Mouse (Mus musculus): Measurements from ENCODE around the gene Nudt5. TPM values are rescaled to one million over a fixed set of nuclear protein-coding genes. Genes with fewer than 3 reads are reported as not detected.

Nudt5 gene
- polyA plus RNA-seq, 1 experiment from 2014 or later, result 56.3 TPM

- H3K36me3 ChIP-seq (ENCODE audit: poor library complexity, severe bottlenecking), result peaks cover 65% of the 10 kb centered on the region
- no peak overlapping the region for H3K9ac ChIP-seq
- WGBS, result 12% methylated on average over 1 of the region's 1 CpGs
- no peak overlapping the region for H3K4me3 ChIP-seq
- ATAC-seq, result no peak
- H3K4me1 ChIP-seq, result no peaks in the 10 kb centered on the region
- H3K9me3 ChIP-seq (replicated peaks), result no peaks in the 10 kb centered on the region
- no peaks in the 10 kb centered on the region for H3K27me3 ChIP-seq
- H3K27ac ChIP-seq, result no peak overlapping the region
- H3K4me2 ChIP-seq, result no peak overlapping the region
Measured at GRCm38 (mm10) chr2:5824213-5824612, 20.6 kb upstream of the Nudt5 start.

GRCm38 (mm10) chr2:5824685-5825084, 20.1 kb upstream of the Nudt5 start:
- Histone ChIP-seq H3K9ac (no peak overlapping the region), H3K4me3 (no peak overlapping the region), H3K27ac (no peak overlapping the region), H3K36me3 (ENCODE audit: poor library complexity, severe bottlenecking) (peaks cover 61% of the 10 kb centered on the region), H3K4me2 (no peak overlapping the region), H3K27me3 (no peaks in the 10 kb centered on the region), H3K9me3 (replicated peaks) (no peaks in the 10 kb centered on the region), H3K4me1 (no peaks in the 10 kb centered on the region)
- WGBS, result 87% methylated on average over 5 of the region's 5 CpGs
- ATAC-seq, result no peak

- H3K27ac ChIP-seq, result no peak overlapping the region
- H3K9me3 ChIP-seq (replicated peaks), result no peaks in the 10 kb centered on the region
- no peak overlapping the region for H3K9ac ChIP-seq
- no peak overlapping the region for H3K4me2 ChIP-seq
- H3K4me3 ChIP-seq, result no peak overlapping the region
- peaks cover 58% of the 10 kb centered on the region for H3K36me3 ChIP-seq (ENCODE audit: poor library complexity, severe bottlenecking)
- no peak for ATAC-seq
- H3K27me3 ChIP-seq, result no peaks in the 10 kb centered on the region
- no peaks in the 10 kb centered on the region for H3K4me1 ChIP-seq
- 96% methylated on average over 5 of the region's 5 CpGs for WGBS
Measured at GRCm38 (mm10) chr2:5825265-5825913, 19.4 kb upstream of the Nudt5 start.

GRCm38 (mm10) chr2:5840815-5841214, 4.0 kb upstream of the Nudt5 start:
- H3K9ac ChIP-seq, result no peak overlapping the region
- H3K36me3 ChIP-seq (ENCODE audit: poor library complexity, severe bottlenecking), result peaks cover 54% of the 10 kb centered on the region
- no peak overlapping the region for H3K4me2 ChIP-seq
- no peaks in the 10 kb centered on the region for H3K27me3 ChIP-seq
- no peak overlapping the region for H3K4me3 ChIP-seq
- no peaks in the 10 kb centered on the region for H3K9me3 ChIP-seq (replicated peaks)
- H3K4me1 ChIP-seq, result peaks cover 9% of the 10 kb centered on the region
- ATAC-seq, result no peak
- WGBS, result 97% methylated on average over 11 of the region's 11 CpGs
- no peak overlapping the region for H3K27ac ChIP-seq

- Histone ChIP-seq H3K36me3 (ENCODE audit: poor library complexity, severe bottlenecking) (peaks cover 36% of the 10 kb centered on the region), H3K9ac (peak overlapping the region; percentile 74), H3K27ac (peak overlapping the region; percentile 90), H3K4me1 (peaks cover 23% of the 10 kb centered on the region), H3K27me3 (no peaks in the 10 kb centered on the region), H3K9me3 (replicated peaks) (no peaks in the 10 kb centered on the region), H3K4me3 (peak overlapping the region; percentile 80), H3K4me2 (peak overlapping the region; percentile 64)
- peak; percentile 5; the same call in 1 of the 2 replicates for ATAC-seq
- WGBS, result 4% methylated on average over 23 of the region's 23 CpGs
Measured at GRCm38 (mm10) chr2:5844181-5844872, 492 bp upstream of the Nudt5 start.

GRCm38 (mm10) chr2:5845826-5846225, 1.0 kb downstream of the Nudt5 start:
- H3K36me3 ChIP-seq (ENCODE audit: poor library complexity, severe bottlenecking), result peaks cover 21% of the 10 kb centered on the region
- H3K9me3 ChIP-seq (replicated peaks), result no peaks in the 10 kb centered on the region
- H3K4me3 ChIP-seq, result peak overlapping the region; percentile 80
- peak overlapping the region; percentile 64 for H3K4me2 ChIP-seq
- H3K4me1 ChIP-seq, result peaks cover 23% of the 10 kb centered on the region
- 43% methylated on average over 4 of the region's 4 CpGs for WGBS
- peak overlapping the region; percentile 74 for H3K9ac ChIP-seq
- H3K27ac ChIP-seq, result no peak overlapping the region
- ATAC-seq, result no peak
- H3K27me3 ChIP-seq, result no peaks in the 10 kb centered on the region

- no peak overlapping the region for H3K4me3 ChIP-seq
- ATAC-seq, result no peak
- no peak overlapping the region for H3K4me2 ChIP-seq
- peaks cover 25% of the 10 kb centered on the region for H3K36me3 ChIP-seq (ENCODE audit: poor library complexity, severe bottlenecking)
- H3K4me1 ChIP-seq, result peaks cover 10% of the 10 kb centered on the region
- no peaks in the 10 kb centered on the region for H3K27me3 ChIP-seq
- 95% methylated on average over 9 of the region's 9 CpGs for WGBS
- no peaks in the 10 kb centered on the region for H3K9me3 ChIP-seq (replicated peaks)
- H3K9ac ChIP-seq, result no peak overlapping the region
- no peak overlapping the region for H3K27ac ChIP-seq
Measured at GRCm38 (mm10) chr2:5851116-5851515, 6.3 kb downstream of the Nudt5 start.

GRCm38 (mm10) chr2:5851866-5852265, 7.0 kb downstream of the Nudt5 start:
- Histone ChIP-seq H3K27ac (no peak overlapping the region), H3K4me2 (no peak overlapping the region), H3K27me3 (no peaks in the 10 kb centered on the region), H3K9me3 (replicated peaks) (no peaks in the 10 kb centered on the region), H3K36me3 (ENCODE audit: poor library complexity, severe bottlenecking) (peaks cover 28% of the 10 kb centered on the region), H3K4me3 (no peak overlapping the region), H3K9ac (no peak overlapping the region), H3K4me1 (peaks cover 3% of the 10 kb centered on the region; the same call in 1 of the 2 replicates)
- no peak for ATAC-seq
- WGBS, result 88% methylated on average over 5 of the region's 5 CpGs

- H3K27me3 ChIP-seq, result no peaks in the 10 kb centered on the region
- peaks cover 73% of the 10 kb centered on the region for H3K36me3 ChIP-seq (ENCODE audit: poor library complexity, severe bottlenecking)
- no peaks in the 10 kb centered on the region for H3K9me3 ChIP-seq (replicated peaks)
- H3K4me1 ChIP-seq, result no peaks in the 10 kb centered on the region
- H3K4me3 ChIP-seq, result no peak within 1 kb of the TSS
- WGBS, result 95% methylated on average over 3 of the region's 3 CpGs
- H3K27ac ChIP-seq, result no peak within 1 kb of the TSS
- no peak within 1 kb of the TSS for H3K4me2 ChIP-seq
- no peak for ATAC-seq
- no peak within 1 kb of the TSS for H3K9ac ChIP-seq
Measured at GRCm38 (mm10) chr2:5862834-5863233, 18.0 kb downstream of the Nudt5 start, which contains the start of gene Gm13199. TSS of gene Gm13199 (minus strand) at chr2:5862934.

- H3K9ac ChIP-seq, result no peak overlapping the region
- no peak overlapping the region for H3K4me3 ChIP-seq
- no peak for ATAC-seq
- H3K4me2 ChIP-seq, result no peak overlapping the region
- WGBS, result 85% methylated on average over 2 of the region's 2 CpGs
- H3K4me1 ChIP-seq, result no peaks in the 10 kb centered on the region
- H3K27ac ChIP-seq, result no peak overlapping the region
- no peaks in the 10 kb centered on the region for H3K27me3 ChIP-seq
- H3K36me3 ChIP-seq (ENCODE audit: poor library complexity, severe bottlenecking), result peaks cover 67% of the 10 kb centered on the region
- H3K9me3 ChIP-seq (replicated peaks), result no peaks in the 10 kb centered on the region
Measured at GRCm38 (mm10) chr2:5867681-5868080, 22.9 kb downstream of the Nudt5 start.

GRCm38 (mm10) chr2:5869746-5870145, 24.9 kb downstream of the Nudt5 start:
- Histone ChIP-seq H3K4me3 (no peak overlapping the region), H3K4me2 (no peak overlapping the region), H3K9ac (no peak overlapping the region), H3K9me3 (replicated peaks) (no peaks in the 10 kb centered on the region), H3K27ac (no peak overlapping the region), H3K4me1 (no peaks in the 10 kb centered on the region), H3K27me3 (no peaks in the 10 kb centered on the region), H3K36me3 (ENCODE audit: poor library complexity, severe bottlenecking) (peaks cover 72% of the 10 kb centered on the region)
- no peak for ATAC-seq
- WGBS, result 91% methylated on average over 5 of the region's 5 CpGs

GRCm38 (mm10) chr2:5877446-5877845, 32.6 kb downstream of the Nudt5 start:
- WGBS, result 78% methylated on average over 3 of the region's 3 CpGs

More at GRCm38 (mm10) chr2:5877446-5877845, 32.6 kb downstream of the Nudt5 start:
- no peak overlapping the region for H3K4me2 ChIP-seq
- H3K36me3 ChIP-seq (ENCODE audit: poor library complexity, severe bottlenecking), result peaks cover 78% of the 10 kb centered on the region
- H3K27ac ChIP-seq, result no peak overlapping the region
- H3K9me3 ChIP-seq (replicated peaks), result no peaks in the 10 kb centered on the region
- no peak overlapping the region for H3K4me3 ChIP-seq
- no peaks in the 10 kb centered on the region for H3K27me3 ChIP-seq
- no peak overlapping the region for H3K9ac ChIP-seq
- no peak for ATAC-seq
- H3K4me1 ChIP-seq, result no peaks in the 10 kb centered on the region
